Mouse (Mus musculus) kidney, postnatal 14 days (tissue): ENCODE measurements around the gene Pdlim5.

Source experiments
- DNase-seq: peaks from one replicate; pipeline ENCODE4 v3.0.0; 2022; ENCODE audit warnings: mixed read lengths

Pdlim5 gene

GRCm38 (mm10) chr3:142334496-142334895, 61.0 kb downstream of the Pdlim5 start:
- no peak for DNase-seq

- DNase-seq, result no peak
These were observed 62.0 kb downstream of the Pdlim5 start for GRCm38 (mm10) chr3:142333458-142333857.

GRCm38 (mm10) chr3:142332716-142333115, 62.8 kb downstream of the Pdlim5 start:
- DNase-seq, result no peak

GRCm38 (mm10) chr3:142331872-142332554, 63.5 kb downstream of the Pdlim5 start:
- DNase-seq, result no peak

GRCm38 (mm10) chr3:142330425-142330824, 65.1 kb downstream of the Pdlim5 start:
- no peak for DNase-seq

- DNase-seq, result no peak
These were observed 71.9 kb downstream of the Pdlim5 start for GRCm38 (mm10) chr3:142323592-142323991.

GRCm38 (mm10) chr3:142321930-142322329, 73.6 kb downstream of the Pdlim5 start:
- DNase-seq, result peak; percentile 88

GRCm38 (mm10) chr3:142318147-142318546, 77.3 kb downstream of the Pdlim5 start:
- DNase-seq, result peak; percentile 73

GRCm38 (mm10) chr3:142316138-142316740, 79.3 kb downstream of the Pdlim5 start:
- no peak for DNase-seq

- DNase-seq, result peak; percentile 33
These were observed 84.4 kb downstream of the Pdlim5 start for GRCm38 (mm10) chr3:142311075-142311474.

- no peak for DNase-seq
These were observed 85.0 kb downstream of the Pdlim5 start for GRCm38 (mm10) chr3:142310446-142310845.

GRCm38 (mm10) chr3:142295287-142295676, 100.2 kb downstream of the Pdlim5 start:
- DNase-seq, result no peak

GRCm38 (mm10) chr3:142294616-142295286, 100.7 kb downstream of the Pdlim5 start:
- DNase-seq, result peak; percentile 69

- peak; percentile 9 for DNase-seq
These were observed 101.9 kb downstream of the Pdlim5 start for GRCm38 (mm10) chr3:142293561-142293960.

GRCm38 (mm10) chr3:142282706-142283105, 112.8 kb downstream of the Pdlim5 start:
- DNase-seq, result peak; percentile 62

- DNase-seq, result no peak
These were observed 113.8 kb downstream of the Pdlim5 start for GRCm38 (mm10) chr3:142281656-142282055.

GRCm38 (mm10) chr3:142281093-142281445, 114.4 kb downstream of the Pdlim5 start:
- no peak for DNase-seq

GRCm38 (mm10) chr3:142280366-142281092, 115.0 kb downstream of the Pdlim5 start:
- no peak for DNase-seq

GRCm38 (mm10) chr3:142279011-142279410, 116.5 kb downstream of the Pdlim5 start:
- DNase-seq, result no peak

- DNase-seq, result no peak
These were observed 119.0 kb downstream of the Pdlim5 start for GRCm38 (mm10) chr3:142276506-142276905.

- DNase-seq, result no peak
These were observed 120.5 kb downstream of the Pdlim5 start for GRCm38 (mm10) chr3:142274993-142275392.

GRCm38 (mm10) chr3:142274451-142274850, 121.0 kb downstream of the Pdlim5 start:
- DNase-seq, result peak; percentile 18

- DNase-seq, result no peak
These were observed 122.2 kb downstream of the Pdlim5 start for GRCm38 (mm10) chr3:142273265-142273664.
